In genomic region chr10:39266482-39266881, GRCm38 (mm10) we compare ENCODE assay signal across 8 mouse cellular contexts.
DNase-seq lines count a peak whose midpoint lies in the region; ATAC-seq lines count a peak whose summit lies in the region.

No protein-coding gene starts in this region.

- no peak overlapping the region for H3K9ac ChIP-seq in forebrain, embryonic 13.5 days
- H3K9ac ChIP-seq in heart, embryonic 16.5 days (ENCODE audit: low read length): peak overlapping the region; percentile 51; the same call in 1 of the 2 replicates

- H3K36me3 ChIP-seq in forebrain, embryonic 13.5 days (ENCODE audit: poor library complexity, severe bottlenecking): no peaks in the 10 kb centered on the region
- H3K36me3 ChIP-seq in heart, embryonic 16.5 days (ENCODE audit: control insufficient read depth, insufficient read depth): no peaks in the 10 kb centered on the region

- no peaks in the 10 kb centered on the region for H3K27me3 ChIP-seq in forebrain, embryonic 13.5 days
- no peaks in the 10 kb centered on the region for H3K27me3 ChIP-seq in heart, embryonic 16.5 days (ENCODE audit: control insufficient read depth, insufficient read depth, low read length)

- 31% methylated on average over 5 of the region's 5 CpGs for WGBS in forebrain, embryonic 13.5 days
- WGBS in heart, embryonic 16.5 days: 22% methylated on average over 5 of the region's 5 CpGs

- DNase-seq in CD4-positive, CD25-positive, alpha-beta regulatory T cell, adult 2 months (ENCODE audit: low read depth, low spot score): peak; percentile 53
- peak; percentile 64 for DNase-seq in adrenal gland, postnatal 25 days
- DNase-seq in kidney, postnatal 36 days: peak; percentile 82 to 90
- DNase-seq in lung, adult 18-20 months: peak; percentile 78 to 86
- DNase-seq in urinary bladder, postnatal 25 days (ENCODE audit: low spot score): peak; percentile 36

- 0 out of 2 replicates have a peak overlapping the region, but pooled peaks have one; percentile 20 for H3K4me2 ChIP-seq in forebrain, embryonic 13.5 days
- peak overlapping the region; percentile 6; the same call in 1 of the 2 replicates for H3K4me2 ChIP-seq in heart, embryonic 16.5 days (ENCODE audit: low read depth, low read length)

- H3K9me3 ChIP-seq in forebrain, embryonic 13.5 days (replicated peaks): no peaks in the 10 kb centered on the region
- no peaks in the 10 kb centered on the region for H3K9me3 ChIP-seq in heart, embryonic 16.5 days (replicated peaks; ENCODE audit: control insufficient read depth, low read length)

- H3K4me3 ChIP-seq in forebrain, embryonic 13.5 days: no peak overlapping the region
- no peak overlapping the region for H3K4me3 ChIP-seq in heart, embryonic 16.5 days (ENCODE audit: low read length)

- H3K4me1 ChIP-seq in forebrain, embryonic 13.5 days: peaks cover 40% of the 10 kb centered on the region
- peaks cover 24% of the 10 kb centered on the region for H3K4me1 ChIP-seq in heart, embryonic 16.5 days (ENCODE audit: control insufficient read depth, insufficient read depth, low read length)

- ATAC-seq in forebrain, embryonic 13.5 days: peak; percentile 85
- peak; percentile 81 for ATAC-seq in heart, embryonic 16.5 days (replicated peaks; ENCODE audit: extremely low read depth, insufficient read depth, low FRiP score)
- peak; percentile 55; the same call in 1 of the 2 replicates for ATAC-seq in neutrophil, adult 5-6 weeks (ENCODE audit: extremely low read depth, insufficient number of reproducible peaks, low FRiP score, poor library complexity, severe bottlenecking)

- peak overlapping the region; percentile 76 for H3K27ac ChIP-seq in forebrain, embryonic 13.5 days
- H3K27ac ChIP-seq in heart, embryonic 16.5 days (ENCODE audit: low read length): peak overlapping the region; percentile 81

Comparison
In these comparisons a context has a peak if more than half of its experiments do, and no peak if none do; other contexts are left out.
1. DNase-seq: peak in every context shown above with its lines; median percentile 86 in kidney, postnatal 36 days; 82 in lung, adult 18-20 months; 64 in adrenal gland, postnatal 25 days; 53 in CD4-positive, CD25-positive, alpha-beta regulatory T cell, adult 2 months; 36 in urinary bladder, postnatal 25 days.